Comparison of ENCODE assay signal across 9 mouse cellular contexts in genomic region chr1:182093407-182093806, GRCm38 (mm10).
"Had no signal": no experiment of that assay in that cellular context is flagged by ENCODE, and none has a peak within 500 bp of the region (broad histone marks: within the 10 kb centered on the region; RNA-seq: fewer than 3 reads in every experiment).

No protein-coding gene starts in this region.

- H3K4me3 ChIP-seq: kidney, embryonic 15.5 days; limb, embryonic 15.5 days; liver, embryonic 12.5 days; neural tube, embryonic 12.5 days had no signal

- H3K27ac ChIP-seq: kidney, embryonic 15.5 days; limb, embryonic 15.5 days; liver, embryonic 12.5 days; neural tube, embryonic 12.5 days had no signal

- DNase-seq: kidney, adult 2 months; kidney, postnatal 14 days; lung, embryonic 14.5 days; midbrain, embryonic 14.5 days; thymus, postnatal 4 days had no signal
